Mouse (Mus musculus): ENCODE measurements around the gene Shc4.

The Shc4 gene

DNA sequence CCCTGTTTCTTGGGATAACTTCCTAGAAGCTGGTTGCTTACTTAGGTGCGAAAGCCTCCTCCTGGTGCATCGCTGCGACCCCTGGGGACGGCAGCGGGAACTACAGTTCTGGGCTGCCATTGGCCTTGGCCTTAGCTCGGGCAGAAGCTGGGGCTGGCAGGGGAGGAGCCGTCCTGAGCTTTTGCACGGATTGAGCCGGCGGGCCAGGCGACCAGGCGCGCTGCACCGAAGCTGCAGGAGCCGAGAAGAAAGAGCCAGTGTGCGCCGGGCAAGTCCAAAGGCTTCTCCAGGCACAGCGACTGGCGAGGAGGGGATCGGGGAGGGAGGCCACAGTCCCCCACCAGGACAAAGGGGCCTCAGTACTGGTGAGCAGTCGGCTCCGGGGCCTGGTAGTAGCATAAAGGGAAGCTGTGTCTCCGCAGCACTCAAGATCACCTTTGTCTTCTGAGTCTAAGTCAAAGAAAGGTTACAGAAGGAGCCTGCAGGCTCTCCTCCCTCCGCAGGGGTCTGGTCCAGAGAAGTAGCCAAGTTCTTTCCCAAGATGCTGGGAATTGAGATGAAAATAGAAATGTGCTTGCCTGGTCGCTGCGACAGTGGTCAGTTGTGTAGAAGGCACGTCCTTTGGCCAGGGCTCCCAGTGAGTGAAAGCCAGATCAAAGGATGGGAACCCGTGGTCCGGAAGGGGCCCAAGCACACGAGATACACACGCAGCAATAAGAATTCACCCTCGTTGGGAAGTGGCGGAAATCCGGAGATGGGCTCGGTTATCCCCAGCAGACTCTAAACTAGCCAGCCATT is 8.0 kb upstream of the Shc4 start:
- Histone ChIP-seq H3K4me1 (replicated peaks; ENCODE audit: low read depth, low read length) (peaks cover 16% of the 10 kb centered on the region), H3K36me3 (ENCODE audit: insufficient read depth, low read length) (no peaks in the 10 kb centered on the region), H3K9me3 (ENCODE audit: low read length) (no peaks in the 10 kb centered on the region), H3K4me3 (replicated peaks; ENCODE audit: low read length) (peak overlapping the region; percentile 77), H3K27me3 (ENCODE audit: insufficient read depth, low read length) (peaks cover 56% of the 10 kb centered on the region)
- TF ChIP-seq CTCF (conservative IDR thresholded peaks at IDR 0.05; ENCODE audit: low read length), result peak; percentile 88
- TF ChIP-seq POU5F1 (IDR thresholded peaks at IDR 0.05; ENCODE audit: borderline replicate concordance, low read length), result no peak
- TF ChIP-seq NANOG (IDR thresholded peaks at IDR 0.05; ENCODE audit: borderline replicate concordance, low read length), result no peak

DNA sequence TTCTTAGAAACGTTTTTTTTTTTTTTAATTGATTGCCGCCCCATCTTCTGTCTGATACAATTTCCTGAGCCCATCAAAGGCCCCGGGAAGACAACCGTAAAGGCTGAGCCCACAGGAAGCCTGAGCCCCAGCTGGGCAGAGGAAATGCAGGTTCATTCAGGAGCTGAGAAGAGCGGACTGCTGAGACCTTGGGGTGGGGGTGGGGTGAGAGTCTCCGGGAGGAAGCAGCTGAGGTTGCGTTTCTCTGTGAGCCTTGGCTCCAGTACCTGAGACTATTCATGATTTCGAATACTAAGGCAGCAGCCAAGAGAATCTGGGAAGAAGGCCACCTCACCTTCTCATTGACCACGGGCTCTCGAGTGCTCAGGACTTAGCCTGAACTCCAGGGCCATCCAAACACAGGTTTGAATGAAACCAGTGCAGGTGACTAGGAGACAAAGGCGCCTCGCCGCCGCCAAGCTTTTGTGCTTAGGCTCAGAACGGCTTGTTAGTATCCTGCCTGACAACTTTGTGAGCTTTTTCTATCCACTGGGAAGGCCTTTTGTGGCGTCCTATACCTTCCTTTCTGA is 682 bp upstream of the Shc4 start:
- H3K4me3 ChIP-seq (replicated peaks; ENCODE audit: low read length), result peak overlapping the region; percentile 72
- H3K36me3 ChIP-seq (ENCODE audit: insufficient read depth, low read length), result no peaks in the 10 kb centered on the region
- no peak for TF ChIP-seq POU5F1 (IDR thresholded peaks at IDR 0.05; ENCODE audit: borderline replicate concordance, low read length)
- TF ChIP-seq CTCF (conservative IDR thresholded peaks at IDR 0.05; ENCODE audit: low read length), result no peak
- peak; percentile 29; the same call in 1 of the 2 replicates for TF ChIP-seq NANOG (IDR thresholded peaks at IDR 0.05; ENCODE audit: borderline replicate concordance, low read length)
- H3K4me1 ChIP-seq (replicated peaks; ENCODE audit: low read depth, low read length), result peaks cover 41% of the 10 kb centered on the region
- H3K9me3 ChIP-seq (ENCODE audit: low read length), result no peaks in the 10 kb centered on the region
- peaks cover 90% of the 10 kb centered on the region for H3K27me3 ChIP-seq (ENCODE audit: insufficient read depth, low read length)

DNA sequence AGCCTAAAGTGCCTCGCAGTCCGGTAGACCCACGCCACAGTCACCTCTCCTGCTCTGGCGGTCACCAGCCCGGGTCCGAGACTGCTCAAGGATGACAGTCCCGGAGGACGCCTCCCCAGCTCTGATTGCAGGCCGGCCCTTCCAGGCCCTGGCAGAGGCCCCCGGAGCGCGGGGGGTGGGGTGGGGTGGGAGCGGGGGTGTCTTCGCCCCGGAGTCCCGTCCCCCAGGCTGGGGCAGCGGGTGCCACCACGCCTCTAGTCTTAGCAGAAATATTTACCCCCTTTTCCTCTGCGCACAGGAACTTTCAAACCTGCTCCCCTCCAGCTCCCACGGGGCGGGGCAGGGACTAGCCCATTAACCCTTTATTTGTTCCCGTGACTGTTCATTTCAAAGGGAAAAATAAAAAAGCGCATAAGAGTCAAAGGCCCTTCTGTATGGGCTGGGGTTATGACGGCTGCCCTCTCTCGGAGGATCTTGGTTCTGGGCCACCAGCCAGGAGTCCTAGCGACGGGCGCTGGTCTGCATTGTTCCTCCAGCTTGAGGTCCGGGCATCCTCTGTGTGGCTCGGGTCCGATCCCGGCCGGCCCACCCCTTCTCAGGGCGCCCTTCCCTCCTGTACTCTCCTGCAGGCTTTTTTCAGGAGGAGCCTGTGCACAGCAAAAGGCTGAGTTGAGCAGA is 401 bp downstream of the Shc4 start:
- Histone ChIP-seq H3K36me3 (ENCODE audit: insufficient read depth, low read length) (no peaks in the 10 kb centered on the region), H3K27me3 (ENCODE audit: insufficient read depth, low read length) (peaks cover 89% of the 10 kb centered on the region), H3K4me3 (replicated peaks; ENCODE audit: low read length) (peak overlapping the region; percentile 72), H3K4me1 (replicated peaks; ENCODE audit: low read depth, low read length) (peaks cover 41% of the 10 kb centered on the region), H3K9me3 (ENCODE audit: low read length) (no peaks in the 10 kb centered on the region)
- no peak for TF ChIP-seq CTCF (conservative IDR thresholded peaks at IDR 0.05; ENCODE audit: low read length)
- no peak for TF ChIP-seq NANOG (IDR thresholded peaks at IDR 0.05; ENCODE audit: borderline replicate concordance, low read length)
- no peak for TF ChIP-seq POU5F1 (IDR thresholded peaks at IDR 0.05; ENCODE audit: borderline replicate concordance, low read length)

DNA sequence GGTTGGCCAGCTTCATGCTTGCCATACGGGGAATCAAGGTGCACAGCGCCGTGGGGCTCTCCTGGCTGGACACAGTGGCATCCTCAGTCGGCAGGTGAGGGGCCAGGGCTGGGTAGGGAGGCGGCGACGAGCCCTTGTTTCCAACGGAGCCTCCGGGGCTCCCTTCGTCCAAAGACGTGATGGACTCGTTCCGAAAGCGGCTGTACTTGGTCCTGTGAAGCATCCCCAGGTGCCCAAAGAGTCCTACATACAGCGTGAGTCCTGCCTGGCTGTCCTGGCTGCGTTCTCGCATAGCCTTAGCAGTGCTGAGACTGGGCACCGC is 901 bp downstream of the Shc4 start:
- Histone ChIP-seq H3K4me1 (replicated peaks; ENCODE audit: low read depth, low read length) (peaks cover 41% of the 10 kb centered on the region), H3K36me3 (ENCODE audit: insufficient read depth, low read length) (no peaks in the 10 kb centered on the region), H3K4me3 (replicated peaks; ENCODE audit: low read length) (peak overlapping the region; percentile 72), H3K27me3 (ENCODE audit: insufficient read depth, low read length) (peaks cover 89% of the 10 kb centered on the region), H3K9me3 (ENCODE audit: low read length) (no peaks in the 10 kb centered on the region)
- TF ChIP-seq POU5F1 (IDR thresholded peaks at IDR 0.05; ENCODE audit: borderline replicate concordance, low read length), result no peak
- no peak for TF ChIP-seq NANOG (IDR thresholded peaks at IDR 0.05; ENCODE audit: borderline replicate concordance, low read length)
- no peak for TF ChIP-seq CTCF (conservative IDR thresholded peaks at IDR 0.05; ENCODE audit: low read length)

DNA sequence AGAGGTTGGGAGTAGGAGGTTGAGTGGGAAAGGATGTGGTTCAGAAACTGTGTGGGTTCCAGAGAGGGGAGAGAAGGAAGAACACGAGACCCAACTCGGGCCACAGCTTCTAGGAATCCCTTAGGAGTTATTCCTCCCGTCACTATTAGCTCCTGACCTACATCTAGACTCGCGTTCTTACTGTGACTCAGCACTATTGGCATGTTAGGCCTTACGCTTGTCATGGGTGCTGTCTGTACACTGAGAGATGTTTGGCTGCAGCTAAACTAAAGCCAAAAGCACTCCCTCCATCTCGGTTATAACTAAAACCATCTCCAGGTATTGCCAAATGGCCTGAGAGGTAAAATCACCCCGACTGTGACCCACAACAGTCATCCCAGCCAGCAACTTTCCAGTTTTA is 7.3 kb downstream of the Shc4 start:
- no peak for TF ChIP-seq CTCF (conservative IDR thresholded peaks at IDR 0.05; ENCODE audit: low read length)
- TF ChIP-seq NANOG (IDR thresholded peaks at IDR 0.05; ENCODE audit: borderline replicate concordance, low read length), result no peak
- TF ChIP-seq POU5F1 (IDR thresholded peaks at IDR 0.05; ENCODE audit: borderline replicate concordance, low read length), result no peak
- no peaks in the 10 kb centered on the region for H3K36me3 ChIP-seq (ENCODE audit: insufficient read depth, low read length)
- H3K4me1 ChIP-seq (replicated peaks; ENCODE audit: low read depth, low read length), result peaks cover 15% of the 10 kb centered on the region
- H3K9me3 ChIP-seq (ENCODE audit: low read length), result no peaks in the 10 kb centered on the region
- H3K27me3 ChIP-seq (ENCODE audit: insufficient read depth, low read length), result peaks cover 38% of the 10 kb centered on the region
- no peak overlapping the region for H3K4me3 ChIP-seq (replicated peaks; ENCODE audit: low read length)

DNA sequence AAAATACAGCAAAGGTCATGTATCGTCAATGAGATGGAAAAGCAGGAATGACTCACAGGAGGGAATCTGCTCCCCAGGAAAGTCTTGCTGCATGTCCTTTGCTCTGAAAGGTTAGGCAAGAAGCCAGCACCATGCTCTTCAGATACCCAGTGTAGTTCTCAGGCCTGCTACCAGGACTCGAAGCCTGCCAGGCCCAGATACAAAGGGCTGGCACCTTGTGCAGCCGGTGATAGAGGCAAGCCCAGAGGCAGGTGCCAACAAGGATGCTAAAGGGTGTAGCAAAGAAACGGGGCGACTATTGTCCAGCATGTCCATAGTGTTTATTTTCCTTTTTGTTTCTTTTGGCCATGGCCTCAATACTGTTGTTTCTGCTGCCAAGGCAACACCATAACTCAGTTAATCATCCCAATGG is 17.4 kb downstream of the Shc4 start:
- Histone ChIP-seq H3K9me3 (ENCODE audit: low read length) (no peaks in the 10 kb centered on the region), H3K36me3 (ENCODE audit: insufficient read depth, low read length) (no peaks in the 10 kb centered on the region), H3K4me3 (replicated peaks; ENCODE audit: low read length) (no peak overlapping the region), H3K27me3 (ENCODE audit: insufficient read depth, low read length) (peaks cover 10% of the 10 kb centered on the region; the same call in 1 of the 2 replicates), H3K4me1 (replicated peaks; ENCODE audit: low read depth, low read length) (peaks cover 36% of the 10 kb centered on the region)
- TF ChIP-seq NANOG (IDR thresholded peaks at IDR 0.05; ENCODE audit: borderline replicate concordance, low read length) (no peak), POU5F1 (IDR thresholded peaks at IDR 0.05; ENCODE audit: borderline replicate concordance, low read length) (no peak), CTCF (conservative IDR thresholded peaks at IDR 0.05; ENCODE audit: low read length) (no peak)

DNA sequence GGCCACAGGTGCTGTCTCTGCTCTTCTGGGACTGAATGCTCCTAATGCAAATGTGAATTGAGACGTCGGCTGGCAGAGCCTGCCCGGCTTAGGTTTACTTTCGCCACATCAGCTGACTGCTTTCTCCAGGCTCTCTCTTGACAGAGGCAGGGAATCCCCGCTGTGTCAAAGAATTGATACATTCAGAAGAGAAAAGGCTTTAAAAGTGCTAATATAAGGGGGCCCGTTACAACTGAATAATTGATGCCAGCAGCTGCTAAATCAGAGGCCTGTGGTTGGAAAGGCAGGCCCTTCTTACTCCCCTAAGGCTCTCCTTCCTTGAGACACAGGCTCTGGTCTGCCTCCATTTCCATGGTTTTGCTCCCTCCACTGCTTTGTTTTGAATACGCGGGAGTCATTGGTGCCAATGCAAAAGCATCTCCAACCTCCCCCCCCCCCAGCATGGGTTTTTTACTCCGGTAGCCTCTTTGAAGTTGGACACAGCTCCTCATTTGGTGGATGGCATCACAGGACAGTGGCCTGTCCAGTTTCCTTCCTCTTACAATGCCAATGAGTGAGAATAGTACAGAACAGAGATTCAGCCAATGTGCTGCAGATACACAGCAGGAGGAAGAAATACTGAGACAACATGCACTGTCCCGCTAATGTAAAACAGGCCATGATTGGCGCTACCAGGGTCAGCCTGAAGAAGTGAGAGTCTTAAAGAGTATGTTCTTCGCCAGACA is 18.9 kb downstream of the Shc4 start:
- TF ChIP-seq POU5F1 (IDR thresholded peaks at IDR 0.05; ENCODE audit: borderline replicate concordance, low read length), result no peak
- no peak for TF ChIP-seq CTCF (conservative IDR thresholded peaks at IDR 0.05; ENCODE audit: low read length)
- TF ChIP-seq NANOG (IDR thresholded peaks at IDR 0.05; ENCODE audit: borderline replicate concordance, low read length), result no peak

DNA sequence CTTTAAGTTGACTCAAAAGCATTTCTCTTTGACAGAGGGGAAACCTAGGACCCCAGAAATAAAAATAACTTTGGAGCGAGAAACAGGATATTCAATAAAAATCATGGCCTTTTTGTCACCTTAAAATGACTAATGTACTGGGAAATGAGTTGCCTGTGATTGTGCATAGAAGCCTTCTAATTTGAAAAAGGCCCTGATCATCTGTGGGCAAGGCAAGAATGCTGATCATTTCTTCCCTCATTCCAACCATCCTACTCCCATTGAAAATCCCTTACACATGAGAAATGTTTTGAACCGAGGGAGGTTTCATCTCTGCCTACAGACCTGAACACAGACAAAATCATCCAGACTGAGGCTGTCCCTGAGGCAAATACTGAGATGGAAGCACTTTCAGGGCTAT is 21.1 kb downstream of the Shc4 start:
- H3K4me1 ChIP-seq (replicated peaks; ENCODE audit: low read depth, low read length), result peaks cover 33% of the 10 kb centered on the region
- no peak overlapping the region for H3K4me3 ChIP-seq (replicated peaks; ENCODE audit: low read length)
- TF ChIP-seq POU5F1 (IDR thresholded peaks at IDR 0.05; ENCODE audit: borderline replicate concordance, low read length) (no peak), CTCF (conservative IDR thresholded peaks at IDR 0.05; ENCODE audit: low read length) (no peak), NANOG (IDR thresholded peaks at IDR 0.05; ENCODE audit: borderline replicate concordance, low read length) (no peak)
- H3K36me3 ChIP-seq (ENCODE audit: insufficient read depth, low read length), result no peaks in the 10 kb centered on the region
- H3K9me3 ChIP-seq (ENCODE audit: low read length), result no peaks in the 10 kb centered on the region
- H3K27me3 ChIP-seq (ENCODE audit: insufficient read depth, low read length), result peaks cover 10% of the 10 kb centered on the region; the same call in 1 of the 2 replicates

More for the DNA sequence above, 18.9 kb downstream of the Shc4 start:
- no peaks in the 10 kb centered on the region for H3K9me3 ChIP-seq (ENCODE audit: low read length)
- H3K36me3 ChIP-seq (ENCODE audit: insufficient read depth, low read length), result no peaks in the 10 kb centered on the region
- no peak overlapping the region for H3K4me3 ChIP-seq (replicated peaks; ENCODE audit: low read length)
- H3K27me3 ChIP-seq (ENCODE audit: insufficient read depth, low read length), result peaks cover 10% of the 10 kb centered on the region; the same call in 1 of the 2 replicates
- H3K4me1 ChIP-seq (replicated peaks; ENCODE audit: low read depth, low read length), result peaks cover 36% of the 10 kb centered on the region
